Mouse (Mus musculus): ENCODE data around the gene Bcl11a.

DNA sequence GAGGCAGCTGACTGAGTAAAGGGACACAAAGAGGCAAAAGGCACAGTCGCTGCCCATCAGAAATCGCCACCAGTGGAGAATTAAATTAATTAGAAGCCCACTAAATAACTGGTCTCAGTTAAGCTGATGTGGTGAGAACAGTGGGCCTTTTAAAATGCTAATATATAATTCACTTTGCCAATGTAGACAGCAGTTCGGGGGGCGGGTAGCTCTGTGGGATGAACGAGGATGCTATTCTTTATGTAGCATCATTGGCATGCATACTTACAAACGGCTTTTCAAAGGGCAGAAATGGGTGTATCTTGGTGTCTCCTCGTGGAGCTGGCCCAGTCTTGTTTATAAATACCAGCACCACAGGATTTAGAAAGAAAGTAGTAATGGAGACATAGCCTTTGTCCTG lies 102.2 kb downstream of the Bcl11a start:
- TF ChIP-seq GATA1 (IDR thresholded peaks at IDR 0.05; ENCODE audit: low read depth, low read length) (no peak), CTCF (IDR thresholded peaks at IDR 0.05 in 2 of 3, conservative IDR thresholded peaks at IDR 0.05 in 1 of 3; ENCODE audit: control insufficient read depth in 1 of 3, insufficient read depth in 1 of 3, low read depth in 2 of 3, low read length in 3 of 3, poor library complexity in 1 of 3, severe bottlenecking in 1 of 3) (no peak), MAFK (IDR thresholded peaks at IDR 0.05; ENCODE audit: borderline replicate concordance, low read depth, low read length) (no peak), KAT2A (conservative IDR thresholded peaks at IDR 0.05; ENCODE audit: low read depth, low read length) (no peak), CHD2 (IDR thresholded peaks at IDR 0.05; ENCODE audit: low read length) (no peak), POLR2A (IDR thresholded peaks at IDR 0.05; ENCODE audit: control insufficient read depth in 1 of 2, insufficient read depth in 1 of 2, low read depth in 1 of 2, low read length in 2 of 2, poor library complexity in 1 of 2) (no peak), TAL1 (IDR thresholded peaks at IDR 0.05; ENCODE audit: low read length) (no peak)

Measured in MEL (cell line).